Mouse (Mus musculus) frontal cortex, postnatal 36 days (tissue): ENCODE data around the gene Runx2.

Source experiments
- DNase-seq, 2 experiments: peaks; one replicate each; pipeline ENCODE4 v3.0.0; 2022; ENCODE audit warnings: low spot score in 2 of 2

The Runx2 gene

DNA sequence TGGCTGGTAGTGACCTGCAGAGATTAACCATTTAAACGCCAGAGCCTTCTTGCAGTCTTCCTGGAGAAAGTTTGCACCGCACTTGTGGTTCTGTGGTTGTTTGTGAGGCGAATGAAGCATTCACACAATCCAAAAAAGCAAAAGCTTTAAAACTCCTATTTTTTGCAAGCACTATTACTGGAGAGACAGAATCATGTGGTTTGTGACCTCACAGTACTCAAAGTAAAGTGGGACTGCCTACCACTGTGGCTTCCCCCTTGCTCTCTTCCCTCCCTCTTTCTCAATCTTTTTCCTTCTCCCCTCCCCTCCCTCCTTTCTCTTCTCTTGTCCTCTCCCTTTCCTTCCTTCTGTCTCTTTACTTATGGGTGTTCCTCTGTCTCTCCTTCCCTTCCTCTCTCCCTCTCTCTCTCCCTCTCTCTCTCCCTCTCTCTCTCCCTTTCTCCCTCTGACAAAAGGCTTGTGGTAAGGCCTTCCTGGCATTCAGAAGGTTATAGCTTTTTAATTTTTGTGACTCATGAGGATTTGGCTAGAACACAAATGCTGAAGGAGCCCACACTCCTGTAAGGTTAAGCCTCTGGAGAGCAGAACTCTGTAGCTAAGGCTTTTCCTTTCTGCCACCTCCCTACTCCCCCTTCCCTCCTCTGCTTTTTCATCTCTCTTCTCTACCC is at the start of gene Runx2:
Runx2 (minus strand) TSS at position 290 of the 668 bp plus-strand sequence.
- DNase-seq: no peak

DNA sequence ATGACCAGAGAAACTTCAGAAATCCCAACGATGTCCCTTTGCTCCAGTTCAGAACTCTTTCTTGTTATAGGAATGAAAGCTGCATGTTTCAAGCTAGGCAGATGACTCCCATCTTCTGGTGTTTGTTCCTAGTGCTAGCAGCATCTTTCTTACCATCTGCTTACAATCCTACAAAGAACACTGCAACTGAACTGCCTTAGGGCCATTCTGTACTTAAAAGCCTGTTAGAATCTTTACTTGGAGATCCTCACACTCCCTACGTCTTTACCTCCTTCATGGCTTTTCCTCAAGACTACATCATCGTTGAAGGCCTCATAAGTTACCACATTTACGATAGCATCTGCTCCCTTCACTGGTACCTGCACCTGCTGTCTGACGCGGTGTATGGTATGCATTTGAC is 48.6 kb upstream of the Runx2 start:
- DNase-seq: no peak

GRCm38 (mm10) chr17:44842184-44842583 is 27.6 kb upstream of the Runx2 start:
- DNase-seq: peak; percentile 5 to 30

GRCm38 (mm10) chr17:44831201-44831600 is 16.6 kb upstream of the Runx2 start:
- no peak for DNase-seq

GRCm38 (mm10) chr17:44829587-44829986 is 15.0 kb upstream of the Runx2 start:
- no peak for DNase-seq

GRCm38 (mm10) chr17:44827964-44828363 is 13.4 kb upstream of the Runx2 start:
- DNase-seq: no peak

- no peak for DNase-seq
Measured at GRCm38 (mm10) chr17:44827124-44827523, 12.5 kb upstream of the Runx2 start.

DNA sequence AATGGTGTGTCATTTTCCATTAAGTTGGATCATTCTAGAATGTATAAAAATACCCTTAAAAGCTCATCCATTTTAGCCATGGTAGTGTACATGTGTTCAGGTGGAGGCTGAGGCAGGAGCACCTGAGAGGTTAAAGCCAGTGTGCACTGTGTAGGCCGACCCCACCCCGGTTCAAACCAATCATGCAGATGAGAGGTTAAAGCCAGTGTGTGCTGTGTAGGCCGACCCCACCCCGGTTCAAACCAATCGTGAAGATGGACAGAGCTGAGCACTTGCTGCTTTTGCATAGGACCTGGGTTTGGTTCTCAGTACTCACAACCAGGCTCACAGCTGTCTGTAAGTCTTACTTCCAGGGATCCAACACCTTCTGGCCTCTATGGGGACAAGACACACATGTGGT is 7.3 kb upstream of the Runx2 start:
- no peak for DNase-seq

DNA sequence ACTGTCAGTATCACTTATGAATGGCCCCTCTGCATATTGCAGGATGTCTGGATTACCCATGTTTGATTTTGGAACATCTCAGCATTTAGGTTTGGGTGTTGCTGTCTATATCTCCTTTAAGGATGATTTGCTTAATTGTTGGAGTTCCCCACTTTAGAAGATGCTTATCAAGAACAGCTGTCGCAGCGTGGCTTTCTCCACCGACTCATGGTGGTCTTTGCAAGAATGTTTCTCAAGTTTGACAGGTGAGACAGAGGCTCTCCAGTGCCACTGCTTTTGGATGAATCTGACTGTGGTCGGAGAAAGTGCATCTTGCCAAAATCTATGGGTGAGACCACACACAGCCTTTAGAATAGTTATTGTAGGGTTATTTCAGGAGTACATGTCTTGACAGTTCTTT is 5.2 kb upstream of the Runx2 start:
- DNase-seq: no peak

DNA sequence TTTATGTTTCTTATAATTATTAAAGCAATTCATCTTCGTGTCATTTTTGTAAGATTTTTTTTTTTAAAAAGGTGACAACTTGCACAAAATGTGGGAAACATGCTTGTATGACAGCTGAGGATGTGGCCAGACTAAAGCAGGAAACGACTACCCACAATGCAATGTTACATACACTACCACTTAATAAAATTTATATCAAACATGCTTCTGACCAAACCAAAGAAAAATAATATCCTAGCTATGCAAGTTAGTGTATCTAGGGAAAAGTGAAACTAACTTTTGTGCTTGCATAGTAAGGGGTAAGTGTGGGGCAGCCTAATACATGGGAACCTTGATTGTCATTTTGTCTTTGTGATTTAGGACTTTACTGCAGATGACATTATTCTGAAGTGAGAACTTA is 4.2 kb upstream of the Runx2 start:
- DNase-seq: no peak

DNA sequence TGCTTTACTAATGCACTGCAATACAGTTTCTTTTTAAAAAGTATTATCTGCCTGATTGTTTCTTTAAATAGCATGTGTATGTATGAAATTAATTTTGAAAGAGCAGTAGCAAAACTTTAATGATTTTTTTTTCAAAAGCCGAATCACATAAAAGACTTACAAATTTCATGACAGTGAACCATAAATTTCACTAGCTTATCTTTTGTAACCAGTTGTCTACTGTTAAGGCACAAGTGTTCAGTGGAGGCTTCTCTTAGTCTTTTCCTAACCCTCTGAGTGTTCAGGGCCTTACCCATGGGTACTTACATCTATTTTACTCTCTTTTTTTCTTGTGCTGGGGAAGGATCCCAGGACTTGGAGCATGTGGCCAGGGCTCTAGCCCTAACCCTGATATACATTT is 7.6 kb downstream of the Runx2 start:
- DNase-seq: no peak

DNA sequence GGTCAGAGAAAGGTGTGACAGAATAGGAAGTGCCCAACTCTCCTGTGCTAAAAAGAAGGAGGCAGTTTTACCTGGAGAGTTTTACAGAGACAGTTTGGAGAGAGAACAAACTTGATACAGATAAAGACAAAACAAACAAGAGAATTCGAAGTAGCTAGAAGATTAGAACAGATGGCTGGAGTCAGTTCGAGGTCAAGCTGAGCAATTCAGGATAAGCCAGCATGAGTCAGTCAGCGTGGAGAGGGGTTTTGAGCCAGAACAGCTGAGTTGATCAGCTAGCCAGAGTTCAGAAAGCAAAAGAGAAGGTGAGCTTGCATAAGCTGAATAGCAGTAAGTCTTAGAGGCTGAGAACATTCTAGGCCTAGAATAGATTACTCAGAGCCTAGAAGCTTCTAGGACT is 17.3 kb downstream of the Runx2 start:
- DNase-seq: no peak

DNA sequence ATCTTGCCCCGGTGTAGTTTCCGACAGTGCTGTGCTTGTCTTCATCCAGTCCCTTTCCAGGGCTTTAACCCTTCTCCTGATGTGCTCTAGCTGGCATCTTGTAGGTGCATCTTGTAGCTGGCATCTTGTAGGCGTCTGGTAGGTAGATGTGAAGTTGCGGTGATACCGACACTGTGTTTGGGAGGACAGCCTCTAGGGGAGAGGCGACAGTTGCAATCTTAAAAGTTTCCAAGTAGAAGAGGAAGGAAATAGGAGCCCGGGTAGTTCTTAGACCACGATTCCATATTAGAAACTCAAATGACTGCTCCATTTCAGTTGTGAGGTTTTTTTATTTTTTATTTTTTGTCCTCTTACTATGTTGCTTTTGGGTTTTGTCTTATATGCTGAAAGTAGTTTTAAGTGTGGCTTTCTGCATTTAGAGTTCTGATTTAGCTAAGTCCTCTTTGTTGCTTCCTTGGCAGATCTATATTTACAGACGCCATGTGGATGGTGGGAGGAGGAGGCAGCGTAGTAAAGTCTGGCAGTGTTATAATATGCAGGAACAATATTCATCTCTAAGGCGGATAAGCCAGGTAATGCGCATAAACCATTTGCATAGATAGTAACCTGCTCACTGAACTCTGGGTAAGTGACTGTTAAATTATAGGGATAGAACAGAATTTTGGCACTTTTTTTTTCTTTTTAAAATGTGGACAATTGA is 22.2 kb downstream of the Runx2 start:
- DNase-seq: peak; percentile 33 to 78

- no peak for DNase-seq
Measured at GRCm38 (mm10) chr17:44788982-44789747, 25.4 kb downstream of the Runx2 start.

GRCm38 (mm10) chr17:44783143-44783542 is 31.5 kb downstream of the Runx2 start:
- DNase-seq: no peak

DNA sequence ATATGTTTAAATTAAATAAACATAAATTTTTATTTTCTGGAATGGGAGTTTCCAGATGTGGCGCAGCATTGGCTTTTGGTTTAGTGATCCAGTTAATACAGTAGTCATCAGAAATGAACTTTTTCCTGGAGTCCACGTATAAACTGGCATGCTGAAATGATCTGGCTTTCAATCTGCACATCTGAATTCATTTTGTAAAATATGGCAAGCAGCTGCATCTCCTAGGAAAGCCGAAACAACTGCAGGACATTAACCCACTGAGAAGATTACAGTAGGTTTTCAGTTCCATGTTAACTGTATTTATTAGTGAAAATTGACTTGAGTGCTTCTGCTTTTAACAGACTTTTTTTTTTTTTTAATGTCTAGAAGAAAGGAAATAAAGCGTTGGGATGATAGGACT is 32.2 kb downstream of the Runx2 start:
- DNase-seq: no peak

- no peak for DNase-seq
Measured at GRCm38 (mm10) chr17:44780353-44780752, 34.2 kb downstream of the Runx2 start.

GRCm38 (mm10) chr17:44778141-44778540 is 36.5 kb downstream of the Runx2 start:
- no peak for DNase-seq

GRCm38 (mm10) chr17:44777337-44777804 is 37.2 kb downstream of the Runx2 start:
- peak; percentile 65 to 77 for DNase-seq

- peak; percentile 95 to 96 for DNase-seq
Measured at GRCm38 (mm10) chr17:44776738-44777270, 37.8 kb downstream of the Runx2 start, which contains the start of gene Supt3. Gene Supt3, plus strand, starts transcription at chr17:44777152.

DNA sequence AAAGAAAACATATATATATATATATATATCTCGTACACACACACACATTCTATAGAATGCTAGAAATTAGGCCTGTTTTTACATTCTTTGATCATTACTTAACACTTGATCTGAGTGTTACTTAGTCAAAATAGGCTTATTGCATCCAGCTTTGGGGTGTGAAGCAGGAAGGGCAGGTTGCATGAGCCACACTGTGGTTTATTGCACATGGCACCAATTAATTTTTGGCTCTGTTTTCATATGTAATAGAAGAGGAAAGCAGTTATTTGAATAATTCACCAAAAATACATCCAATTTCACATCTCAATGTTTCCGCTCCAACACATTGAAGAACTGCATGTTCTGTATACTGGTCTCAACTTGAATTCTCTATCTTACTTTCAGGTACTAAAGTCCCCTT is 42.0 kb downstream of the Runx2 start:
- no peak for DNase-seq

- DNase-seq: no peak
Measured at GRCm38 (mm10) chr17:44770871-44771270, 43.7 kb downstream of the Runx2 start.
